Mouse (Mus musculus): ENCODE results near the gene Sned1. TPM values are rescaled to one million over a fixed set of nuclear protein-coding genes. Genes with fewer than 3 reads are reported as not detected.

Sned1 gene
- total and polyA plus RNA-seq, 3 experiments, result 7.2 to 8.9 (median 7.6) TPM

DNA sequence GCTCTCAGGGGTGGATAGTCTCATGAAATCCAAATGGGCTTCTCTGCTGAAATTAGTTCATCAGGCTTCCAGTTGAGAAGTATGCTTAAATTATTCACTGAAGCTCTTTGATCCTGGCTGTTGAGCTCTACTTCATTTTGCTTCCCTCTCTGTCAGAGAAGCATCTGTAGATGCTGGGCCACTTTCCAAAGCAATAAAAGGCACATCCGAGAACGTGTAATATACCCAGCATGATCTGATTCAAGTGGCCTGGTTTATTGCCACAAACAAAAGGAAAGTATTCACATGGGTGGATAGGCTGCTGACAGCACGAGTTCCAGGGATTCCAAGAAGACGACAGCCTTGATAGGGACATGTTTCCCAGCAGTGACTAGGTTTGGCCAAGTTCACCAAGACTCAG is 114.1 kb downstream of the Sned1 start:
- no peaks in the 10 kb centered on the region for H3K27me3 ChIP-seq (ENCODE audit: control insufficient read depth, insufficient read depth, low read length)
- intact Hi-C loops (cut with DNase I), result loop anchor here (10.0 kb wide), 5 partner anchors 115 to 455 kb away; partner anchors contain the start of genes Capn10, Dtymk, Hdlbp and Ing5
- TF ChIP-seq POLR2A (IDR thresholded peaks at IDR 0.05; ENCODE audit: insufficient read depth, low read depth, low read length) (no peak), CTCF (IDR thresholded peaks at IDR 0.05) (no peak), EP300 (IDR thresholded peaks at IDR 0.05; ENCODE audit: insufficient read depth, low read depth, low read length) (no peak)
- H3K36me3 ChIP-seq (ENCODE audit: control insufficient read depth, insufficient read depth, low read length), result peaks cover 3% of the 10 kb centered on the region; the same call in 1 of the 2 replicates
- WGBS, result 61% methylated on average over 4 of the region's 4 CpGs
- H3K27ac ChIP-seq, result no peak overlapping the region
- no peak for DNase-seq
- H3K4me3 ChIP-seq, result no peak overlapping the region
- no peaks in the 10 kb centered on the region for H3K79me2 ChIP-seq (replicated peaks; ENCODE audit: control insufficient read depth, insufficient read depth, low read length)
- no peaks in the 10 kb centered on the region for H3K4me1 ChIP-seq (ENCODE audit: control insufficient read depth, insufficient read depth, low read length)
- no peak overlapping the region for H3K9ac ChIP-seq (ENCODE audit: low read depth, low read length)

Small RNA genes lying within 50 kb of the gene (microRNA-seq; reads per million reads assigned to microRNA genes)
- gene Mir6901 (0 to 0.56 reads per million in 2 experiments), gene Mir6902 (0 to 0.39 reads per million in 2 experiments)

Other genes with a start within 250 kb of the Sned1 start
- not detected for gene Aqp12, start 229.5 kb upstream of the Sned1 start, total RNA-seq (2021)
- not detected in 2 replicates for gene Aqp12, start 229.5 kb upstream of the Sned1 start, polyA plus RNA-seq (2012; rRNA removed)
- 1 to 10 TPM; 1.2 to 2.0 TPM for gene Kif1a, start 133.9 kb upstream of the Sned1 start, total RNA-seq (2021)
- 1.4 and 1.8 TPM in 2 replicates for gene Kif1a, start 133.9 kb upstream of the Sned1 start, polyA plus RNA-seq (2012; rRNA removed)
- not detected for gene Agxt, start 100.6 kb upstream of the Sned1 start, total RNA-seq (2021)
- gene Agxt, start 100.6 kb upstream of the Sned1 start, polyA plus RNA-seq (2012; rRNA removed), result 0.23 TPM in 1 of 2 replicates, not detected in the other
- not detected for gene 2310007B03Rik, start 74.9 kb upstream of the Sned1 start, total RNA-seq (2021)
- 0.82 TPM in 1 of 2 replicates, not detected in the other for gene 2310007B03Rik, start 74.9 kb upstream of the Sned1 start, polyA plus RNA-seq (2012; rRNA removed)
- under 1 TPM in 1 of 2 experiments, not detected in 1; 0.09 TPM for gene Crocc2, start 67.1 kb upstream of the Sned1 start, total RNA-seq (2021)
- 0.20 and 0.35 TPM in 2 replicates for gene Crocc2, start 67.1 kb upstream of the Sned1 start, polyA plus RNA-seq (2012; rRNA removed)
- 10 to 100 TPM; 13.6 to 14.6 TPM for gene Mterf4, start 70.1 kb downstream of the Sned1 start, total RNA-seq (2021)
- gene Mterf4, start 70.1 kb downstream of the Sned1 start, polyA plus RNA-seq (2012; rRNA removed), result 8.9 and 12.0 TPM in 2 replicates
- gene Ppp1r7, start 107.0 kb downstream of the Sned1 start, total RNA-seq (2021), result 10 to 100 TPM; 22.7 to 24.1 TPM
- 2.9 and 4.2 TPM in 2 replicates for gene Ppp1r7, start 107.0 kb downstream of the Sned1 start, polyA plus RNA-seq (2012; rRNA removed)
- under 1 TPM; 0.10 to 0.27 TPM for gene Pask, start 107.6 kb downstream of the Sned1 start, total RNA-seq (2021)
- gene Pask, start 107.6 kb downstream of the Sned1 start, polyA plus RNA-seq (2012; rRNA removed), result 0.39 and 1.00 TPM in 2 replicates
- gene Ano7, start 138.1 kb downstream of the Sned1 start, total RNA-seq (2021), result not detected
- gene Ano7, start 138.1 kb downstream of the Sned1 start, polyA plus RNA-seq (2012; rRNA removed), result 0.04 TPM in 1 of 2 replicates, not detected in the other
- gene Hdlbp, start 243.0 kb downstream of the Sned1 start, total RNA-seq (2021), result 100 to 1,000 TPM; 507 to 604 TPM
- 131 and 247 TPM in 2 replicates for gene Hdlbp, start 243.0 kb downstream of the Sned1 start, polyA plus RNA-seq (2012; rRNA removed)

All from heart, adult 2 months (tissue).